Mouse (Mus musculus) ES-E14 (cell line): ENCODE measurements around the gene Bspry.

ENCODE experiments used
- CHD2 ChIP-seq: IDR thresholded peaks from 2 replicates; pipeline ENCODE4 v1.6.1; 2014; ENCODE audit warnings: mild to moderate bottlenecking, low read depth, low read length, inconsistent platforms
- HCFC1 ChIP-seq: IDR thresholded peaks from 2 replicates; pipeline ENCODE4 v1.6.1; 2012; ENCODE audit warnings: low read length, inconsistent platforms, borderline replicate concordance; ENCODE audit not compliant: insufficient read depth
- ZC3H11A ChIP-seq: IDR thresholded peaks from 2 replicates; pipeline ENCODE4 v1.6.1; 2012; ENCODE audit warnings: low read depth, mild to moderate bottlenecking, inconsistent platforms, low read length, borderline replicate concordance
- ZNF384 ChIP-seq: IDR thresholded peaks from 2 replicates; pipeline ENCODE4 v1.6.1; 2012; ENCODE audit warnings: low read depth, low read length, inconsistent platforms

- no peak for TF ChIP-seq ZNF384
- no peak for TF ChIP-seq CHD2
- TF ChIP-seq HCFC1: no peak
- no peak for TF ChIP-seq ZC3H11A
Measured at GRCm38 (mm10) chr4:62508839-62509238, 29.0 kb downstream of the Bspry start.
